Mouse (Mus musculus) heart, postnatal 10 days (tissue): ENCODE results near the gene Zfp13. TPM values are rescaled to one million over a fixed set of nuclear protein-coding genes. Genes with fewer than 3 reads are reported as not detected.
"Not testable (repeated sequence)": the region's sequence is repeated elsewhere in the genome, so short reads cannot be mapped to it uniquely, and the experiment has no call there.

Source experiments
- DNase-seq, 2 experiments: peaks; one replicate each; pipeline ENCODE4 v3.0.0; 2021
- intact Hi-C: fragments of 180-260 bp; cut with DNase I; formaldehyde crosslinking; loops from one replicate; pipeline ENCODE4 v1.15.1; 2025
- total RNA-seq, 2 experiments: library from RNA; stranded (reverse); gene quantifications; 2 replicates each; pipeline ENCODE4 v1.2.3; 2021

Zfp13 gene
- total RNA-seq, 2 experiments from 2014 or later = 8.5 to 10.0 TPM

DNA sequence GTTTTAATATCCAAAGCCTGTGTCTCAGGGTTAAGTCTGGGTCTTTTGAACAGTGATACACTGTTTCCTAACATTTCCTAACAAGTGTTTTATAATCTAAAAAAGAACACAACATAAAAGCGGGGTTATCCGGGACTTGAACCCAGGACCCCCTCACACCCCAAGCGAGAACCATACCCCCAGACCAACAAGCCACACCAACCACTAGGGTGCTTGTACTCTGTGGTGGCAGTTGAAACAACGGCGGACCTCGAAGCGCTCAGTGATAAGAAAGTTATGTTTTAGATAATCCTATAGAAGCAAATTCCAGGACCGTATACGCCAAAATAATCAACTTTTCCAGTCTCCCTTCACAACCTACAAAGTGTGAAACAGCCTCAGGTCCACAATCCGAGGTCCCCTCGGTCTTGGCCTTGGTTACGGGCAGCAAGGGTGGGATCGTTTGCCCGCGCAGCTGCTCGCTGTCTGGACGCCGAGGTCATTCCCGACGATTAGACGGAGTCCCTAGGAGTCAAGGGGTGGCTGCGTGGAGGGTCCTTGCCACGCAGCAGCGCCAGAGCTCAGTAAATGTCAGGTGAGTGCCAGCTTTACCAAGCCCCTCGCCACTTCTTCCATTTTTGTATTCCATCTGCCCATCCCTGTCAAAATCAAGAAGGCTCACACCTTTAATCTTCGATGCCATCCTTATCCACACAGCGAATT lies 61.6 kb downstream of the Zfp13 start:
- intact Hi-C loops = no loop called here
- no peak for DNase-seq

- intact Hi-C loops = not testable (repeated sequence)
- peak in 1 of 2 experiments; percentile 4 for DNase-seq
Observed at GRCm38 (mm10) chr17:23535046-23535788, 64.1 kb downstream of the Zfp13 start.

DNA sequence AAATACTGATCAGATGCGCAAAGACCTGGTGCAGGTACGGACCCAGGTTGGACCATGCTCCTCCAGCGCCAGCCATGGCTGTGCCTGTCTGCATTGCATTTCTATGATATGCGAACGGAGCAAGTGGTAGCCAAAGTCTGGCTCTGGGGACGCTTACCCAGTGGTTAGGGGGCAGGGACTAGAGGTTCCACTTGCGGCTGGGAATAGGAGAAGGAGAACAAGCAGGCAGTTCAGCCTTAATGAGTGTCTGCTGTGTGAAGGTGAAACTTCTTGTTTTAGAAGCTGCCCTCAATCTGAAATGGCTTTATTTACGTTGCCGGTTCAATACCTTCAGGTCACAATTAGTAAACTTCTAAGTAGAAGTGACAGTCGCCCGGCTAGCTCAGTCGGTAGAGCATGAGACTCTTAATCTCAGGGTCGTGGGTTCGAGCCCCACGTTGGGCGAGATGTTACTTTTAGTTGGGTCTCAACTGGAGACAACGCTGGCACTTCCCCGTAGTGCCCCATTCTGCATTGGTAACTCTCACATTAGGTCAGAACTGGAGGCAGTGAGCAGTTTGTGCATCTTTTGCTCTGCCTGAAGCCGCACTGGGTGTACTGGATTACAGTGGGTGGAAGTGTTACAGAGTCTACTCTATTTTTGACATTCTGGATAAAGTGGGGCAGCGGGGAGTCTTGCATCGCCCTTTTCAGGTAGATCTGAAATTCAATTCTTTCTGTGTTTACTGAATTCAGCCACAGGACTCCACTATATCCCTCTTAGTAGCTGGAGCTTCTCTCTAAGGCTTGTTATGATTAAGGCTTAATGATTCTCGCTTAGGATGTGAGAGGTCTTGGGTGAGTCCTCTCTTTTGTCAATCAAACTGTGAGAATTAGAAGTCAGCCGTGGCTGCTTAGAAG lies 65.4 kb downstream of the Zfp13 start:
- intact Hi-C loops, DNase-seq: not testable (repeated sequence)

DNA sequence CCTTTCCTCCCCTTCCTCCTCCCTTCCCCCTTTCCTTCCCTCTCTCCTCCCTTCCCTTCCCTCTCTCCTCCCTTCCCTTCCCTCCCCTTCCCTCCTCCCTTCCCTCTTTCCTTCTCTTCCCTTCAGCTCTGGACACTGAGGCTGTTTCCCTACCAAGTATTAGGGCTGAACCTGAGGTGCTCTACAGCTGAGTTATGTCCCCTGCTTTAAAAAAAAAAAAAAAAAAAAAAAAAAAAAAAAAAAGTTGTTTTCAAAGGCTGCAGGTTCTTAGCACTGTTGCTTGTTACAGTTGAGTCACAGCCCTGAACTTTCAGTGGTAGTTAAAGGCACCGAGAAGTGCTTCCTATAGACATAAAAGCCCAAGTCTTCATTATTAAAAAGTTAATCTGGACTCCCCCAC lies 67.9 kb downstream of the Zfp13 start:
- DNase-seq, intact Hi-C loops: not testable (repeated sequence)

Other genes starting within 250 kb of the Zfp13 start
- gene Vmn2r116, start 214.9 kb downstream of the Zfp13 start, total RNA-seq = not detected
- gene Vmn2r117, start 119.8 kb downstream of the Zfp13 start, total RNA-seq = not detected
- gene Zfp213, start 35.2 kb downstream of the Zfp13 start, total RNA-seq = 1 to 10 TPM; 5.4 to 7.1 TPM
- gene Zscan10, start 1.4 kb upstream of the Zfp13 start, total RNA-seq = not detected
- under 1 TPM; 0.55 to 0.69 TPM for gene Mmp25, start 45.8 kb upstream of the Zfp13 start, total RNA-seq
- gene Bicdl2, start 61.0 kb upstream of the Zfp13 start, total RNA-seq = not detected
- gene Hcfc1r1, start 74.1 kb upstream of the Zfp13 start, total RNA-seq = 100 to 1,000 TPM; 218 to 220 TPM
- 10 to 100 TPM; 21.0 to 21.1 TPM for gene Thoc6, start 74.4 kb upstream of the Zfp13 start, total RNA-seq
- 100 to 1,000 TPM; 138 to 142 TPM for gene Tnfrsf12a, start 78.0 kb upstream of the Zfp13 start, total RNA-seq
- not detected for gene Cldn6, start 79.8 kb upstream of the Zfp13 start, total RNA-seq
- gene Cldn9, start 84.5 kb upstream of the Zfp13 start, total RNA-seq = not detected
- not detected for gene 1520401A03Rik, start 123.3 kb upstream of the Zfp13 start, total RNA-seq
- 1 to 10 TPM; 7.7 to 9.3 TPM for gene Pkmyt1, start 126.8 kb upstream of the Zfp13 start, total RNA-seq
- gene Paqr4, start 141.4 kb upstream of the Zfp13 start, total RNA-seq = 10 to 100 TPM; 17.5 to 22.0 TPM
- gene Kremen2, start 146.3 kb upstream of the Zfp13 start, total RNA-seq = not detected
- 10 to 100 TPM; 31.2 to 32.1 TPM for gene Flywch1, start 172.1 kb upstream of the Zfp13 start, total RNA-seq
- gene Flywch2, start 186.6 kb upstream of the Zfp13 start, total RNA-seq = 1 to 10 TPM; 2.3 to 2.4 TPM
- 100 to 1,000 TPM; 230 to 231 TPM for gene Srrm2, start 191.0 kb upstream of the Zfp13 start, total RNA-seq
- 100 to 1,000 TPM; 379 to 407 TPM for gene Elob, start 229.6 kb upstream of the Zfp13 start, total RNA-seq
- gene Prss33, start 236.6 kb upstream of the Zfp13 start, total RNA-seq = not detected
- not detected for gene Prss32, start 244.4 kb upstream of the Zfp13 start, total RNA-seq
- not detected for gene Prss41, start 244.7 kb upstream of the Zfp13 start, total RNA-seq